Mouse (Mus musculus) stomach, embryonic 14.5 days (tissue): ENCODE data around the gene Casz1. TPM values are rescaled to one million over a fixed set of nuclear protein-coding genes. Genes with fewer than 3 reads are reported as not detected.

ENCODE experiments used
- ATAC-seq: fragments of 200-750 bp; cut with Nextera tagmentation; 2 replicates; pipeline ENCODE4 v1.8.0; 2017; ENCODE audit warnings: low read depth, moderate TSS enrichment; ENCODE audit not compliant: insufficient number of reproducible peaks, insufficient read depth, low FRiP score
- H3K27ac ChIP-seq: fragments of 300-500 bp; sonication (generic); 2 replicates; pipeline ENCODE4 v1.5.1; 2014; ENCODE audit warnings: mild to moderate bottlenecking, low read length, moderate library complexity, mixed read lengths
- H3K27me3 ChIP-seq: fragments of 300-500 bp; sonication (generic); 2 replicates; pipeline ENCODE4 v1.6.1; 2014; ENCODE audit warnings: low read length, control low read depth, mixed read lengths; ENCODE audit not compliant: control insufficient read depth, insufficient read depth
- H3K36me3 ChIP-seq: fragments of 300-500 bp; sonication (generic); 2 replicates; pipeline ENCODE4 v1.6.1; 2014; ENCODE audit warnings: mild to moderate bottlenecking, control low read depth, low read length, moderate library complexity, mixed read lengths; ENCODE audit not compliant: control insufficient read depth, insufficient read depth
- H3K4me1 ChIP-seq: fragments of 300-500 bp; sonication (generic); 2 replicates; pipeline ENCODE4 v1.6.1; 2014; ENCODE audit warnings: low read length, control low read depth, mixed read lengths; ENCODE audit not compliant: control insufficient read depth, insufficient read depth
- H3K4me2 ChIP-seq: fragments of 300-500 bp; sonication (generic); replicated peaks from 2 replicates; pipeline ENCODE4 v1.6.1; 2014; ENCODE audit warnings: low read depth, low read length, control low read depth
- H3K4me3 ChIP-seq: fragments of 300-500 bp; sonication (generic); 2 replicates; pipeline ENCODE4 v1.5.1; 2014; ENCODE audit warnings: low read depth, low read length, control low read depth
- H3K9ac ChIP-seq: fragments of 300-500 bp; sonication (generic); replicated peaks from 2 replicates; pipeline ENCODE4 v1.6.1; 2014; ENCODE audit warnings: low read depth, mild to moderate bottlenecking, control low read depth, low read length, moderate library complexity, mixed read lengths
- H3K9me3 ChIP-seq: fragments of 300-500 bp; sonication (generic); 2 replicates; pipeline ENCODE4 v1.6.1; 2016; ENCODE audit warnings: low read depth, low read length, control low read depth; ENCODE audit not compliant: control insufficient read depth
- WGBS: fragments of 180-500 bp; shearing (Covaris S2); extraction: QIAGEN DNeasy Blood & Tissue Kit; methylation state at CpG from one replicate; pipeline ENCODE4 v1.1.7; 2014; 5-methylcytosine and 5-hydroxymethylcytosine counted together
- polyA plus RNA-seq: library from polyadenylated mRNA; unstranded; fragments of >200 nt; fragmentation: Nextera tagmentation; extraction: Ambion mirVana; gene quantifications from 2 replicates; pipeline ENCODE4 v1.2.1, GENCODE M21; 2014

Casz1 gene
- polyA plus RNA-seq, 1 experiment from 2014 or later = 10.3 TPM

DNA sequence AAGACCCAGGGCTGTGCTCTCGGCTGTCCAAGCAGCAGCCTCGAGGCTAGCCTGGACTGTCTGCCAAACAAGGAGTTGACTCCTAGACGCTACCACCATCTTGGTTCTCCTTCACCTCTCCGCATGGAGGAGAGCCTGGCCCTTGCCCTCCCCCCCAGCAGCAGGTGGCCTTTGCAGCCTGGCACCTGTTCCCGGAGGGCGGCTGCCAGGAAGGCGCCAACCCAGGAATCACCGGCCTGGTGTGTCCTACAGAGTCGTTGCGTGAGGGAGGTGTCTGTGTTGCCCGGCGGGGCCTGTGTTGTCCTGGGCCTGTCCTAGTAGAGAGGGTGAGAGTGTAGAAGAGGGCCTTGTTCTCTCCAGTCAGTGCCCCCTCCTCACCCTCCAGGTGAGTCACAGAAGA lies 13.9 kb downstream of the Casz1 start:
- no peaks in the 10 kb centered on the region for H3K27me3 ChIP-seq
- H3K27ac ChIP-seq = no peak overlapping the region
- peaks cover 9% of the 10 kb centered on the region; the same call in 1 of the 2 replicates for H3K4me1 ChIP-seq
- ATAC-seq = no peak
- WGBS = 93% methylated on average over 12 of the region's 12 CpGs
- H3K4me3 ChIP-seq = no peak overlapping the region
- H3K9ac ChIP-seq = no peak overlapping the region
- H3K36me3 ChIP-seq = no peaks in the 10 kb centered on the region
- no peaks in the 10 kb centered on the region for H3K9me3 ChIP-seq
- no peak overlapping the region for H3K4me2 ChIP-seq

- H3K27me3 ChIP-seq = no peaks in the 10 kb centered on the region
- no peak overlapping the region for H3K4me3 ChIP-seq
- no peaks in the 10 kb centered on the region for H3K9me3 ChIP-seq
- no peaks in the 10 kb centered on the region for H3K36me3 ChIP-seq
- WGBS = 57% methylated on average over 13 of the region's 13 CpGs
- H3K4me1 ChIP-seq = peaks cover 9% of the 10 kb centered on the region; the same call in 1 of the 2 replicates
- H3K4me2 ChIP-seq = no peak overlapping the region
- no peak overlapping the region for H3K9ac ChIP-seq
- ATAC-seq = peak; percentile 54; the same call in 1 of the 2 replicates
- H3K27ac ChIP-seq = no peak overlapping the region; the same call in 1 of the 2 replicates
These were observed 15.9 kb downstream of the Casz1 start for GRCm38 (mm10) chr4:148820171-148820570.

- Histone ChIP-seq H3K27me3 (no peaks in the 10 kb centered on the region), H3K27ac (no peak overlapping the region), H3K36me3 (no peaks in the 10 kb centered on the region), H3K4me2 (no peak overlapping the region), H3K9me3 (no peaks in the 10 kb centered on the region), H3K9ac (no peak overlapping the region), H3K4me3 (no peak overlapping the region), H3K4me1 (peaks cover 8% of the 10 kb centered on the region)
- 73% methylated on average over 8 of the region's 8 CpGs for WGBS
- no peak for ATAC-seq
These were observed 19.1 kb downstream of the Casz1 start for GRCm38 (mm10) chr4:148823281-148823680.

GRCm38 (mm10) chr4:148830350-148830749 lies 26.1 kb downstream of the Casz1 start:
- Histone ChIP-seq H3K27me3 (no peaks in the 10 kb centered on the region), H3K4me1 (peaks cover 12% of the 10 kb centered on the region), H3K27ac (no peak overlapping the region), H3K36me3 (no peaks in the 10 kb centered on the region), H3K4me2 (no peak overlapping the region), H3K9ac (no peak overlapping the region), H3K4me3 (no peak overlapping the region), H3K9me3 (no peaks in the 10 kb centered on the region)
- no peak for ATAC-seq
- whole genome bisulfite sequencing = 54% methylated on average over 7 of the region's 7 CpGs

- no peaks in the 10 kb centered on the region for H3K9me3 ChIP-seq
- 0 out of 2 replicates have a peak overlapping the region, but pooled peaks have one; percentile 4 for H3K4me2 ChIP-seq
- H3K9ac ChIP-seq = no peak overlapping the region
- no peaks in the 10 kb centered on the region for H3K27me3 ChIP-seq
- H3K4me1 ChIP-seq = peaks cover 26% of the 10 kb centered on the region
- no peak overlapping the region for H3K4me3 ChIP-seq
- no peak overlapping the region for H3K27ac ChIP-seq
- no peak for ATAC-seq
- no peaks in the 10 kb centered on the region for H3K36me3 ChIP-seq
- WGBS = 64% methylated on average over 21 of the region's 21 CpGs
These were observed 29.2 kb downstream of the Casz1 start for GRCm38 (mm10) chr4:148833245-148833990.

DNA sequence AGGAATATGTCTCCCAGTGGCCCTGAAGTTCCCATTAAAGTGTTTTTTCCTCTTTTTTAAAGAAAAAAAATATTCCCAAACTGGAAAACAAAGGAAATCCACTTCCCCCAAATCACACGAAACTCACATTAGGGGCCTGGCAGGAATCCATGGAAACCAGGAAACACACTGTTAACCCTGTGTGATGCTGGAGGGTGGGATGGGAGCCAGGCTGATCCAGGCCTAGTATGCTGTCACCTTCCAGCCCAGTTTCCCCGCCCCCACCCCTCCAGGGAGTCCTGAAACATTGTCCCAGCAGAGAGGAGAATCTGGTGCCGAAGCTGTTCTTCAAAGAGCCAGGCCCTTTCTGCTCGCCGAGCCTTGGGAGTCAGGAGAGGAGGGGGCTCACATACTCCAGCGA lies 32.2 kb downstream of the Casz1 start:
- no peaks in the 10 kb centered on the region for H3K9me3 ChIP-seq
- H3K9ac ChIP-seq = no peak overlapping the region
- no peak overlapping the region for H3K4me2 ChIP-seq
- no peaks in the 10 kb centered on the region for H3K27me3 ChIP-seq
- WGBS = 31% methylated on average over 6 of the region's 6 CpGs
- H3K4me1 ChIP-seq = peaks cover 26% of the 10 kb centered on the region
- no peaks in the 10 kb centered on the region for H3K36me3 ChIP-seq
- peak overlapping the region; percentile 40; the same call in 1 of the 2 replicates for H3K27ac ChIP-seq
- H3K4me3 ChIP-seq = no peak overlapping the region
- ATAC-seq = no peak

DNA sequence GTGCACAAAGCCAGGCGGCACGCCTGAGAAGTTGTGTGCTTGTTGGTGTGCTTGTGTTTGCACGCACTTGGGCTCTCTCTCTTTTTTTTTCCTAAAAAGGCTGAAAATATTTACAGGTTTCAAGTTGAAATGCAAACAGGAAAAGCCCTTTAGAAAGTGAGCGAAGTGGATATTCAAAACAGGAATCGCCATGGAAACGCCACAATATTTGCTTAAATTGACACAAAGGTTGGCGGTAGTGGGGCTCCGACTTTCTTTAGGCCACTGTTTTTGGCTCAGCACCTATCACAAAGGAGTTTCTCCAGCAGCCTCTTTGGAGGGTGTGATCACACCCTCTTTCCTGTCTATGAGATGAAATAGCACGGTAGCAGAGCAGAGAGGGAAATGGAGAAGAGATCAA lies 32.8 kb downstream of the Casz1 start:
- Histone ChIP-seq H3K4me2 (no peak overlapping the region), H3K27ac (peak overlapping the region; percentile 40; the same call in 1 of the 2 replicates), H3K27me3 (no peaks in the 10 kb centered on the region), H3K9ac (no peak overlapping the region), H3K9me3 (no peaks in the 10 kb centered on the region), H3K4me3 (no peak overlapping the region), H3K36me3 (no peaks in the 10 kb centered on the region), H3K4me1 (peaks cover 26% of the 10 kb centered on the region)
- WGBS = 46% methylated on average over 9 of the region's 9 CpGs
- no peak for ATAC-seq

DNA sequence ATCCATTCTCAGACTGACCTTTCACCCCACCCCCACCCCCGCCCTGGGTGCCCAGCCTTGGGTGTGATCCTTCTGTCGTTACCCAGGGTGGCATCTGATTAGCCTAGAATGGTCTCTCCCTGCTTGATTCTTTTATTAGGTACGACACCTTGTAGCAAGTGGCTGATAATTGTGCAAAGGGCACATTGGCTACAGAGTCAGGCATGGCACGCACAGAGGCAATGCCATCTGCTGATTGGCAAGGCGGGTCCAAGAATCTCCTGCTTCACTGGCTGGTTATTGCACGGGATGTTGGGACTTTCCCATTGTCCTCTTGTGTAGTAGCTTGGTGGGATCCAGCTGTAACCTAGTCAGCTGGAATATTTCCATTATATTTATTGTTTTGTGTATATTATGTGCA lies 33.4 kb downstream of the Casz1 start:
- Histone ChIP-seq H3K4me1 (peaks cover 26% of the 10 kb centered on the region), H3K4me3 (no peak overlapping the region), H3K36me3 (no peaks in the 10 kb centered on the region), H3K4me2 (no peak overlapping the region), H3K9ac (no peak overlapping the region), H3K27me3 (no peaks in the 10 kb centered on the region), H3K9me3 (no peaks in the 10 kb centered on the region), H3K27ac (no peak overlapping the region)
- ATAC-seq = no peak
- 70% methylated on average over 6 of the region's 6 CpGs for WGBS

DNA sequence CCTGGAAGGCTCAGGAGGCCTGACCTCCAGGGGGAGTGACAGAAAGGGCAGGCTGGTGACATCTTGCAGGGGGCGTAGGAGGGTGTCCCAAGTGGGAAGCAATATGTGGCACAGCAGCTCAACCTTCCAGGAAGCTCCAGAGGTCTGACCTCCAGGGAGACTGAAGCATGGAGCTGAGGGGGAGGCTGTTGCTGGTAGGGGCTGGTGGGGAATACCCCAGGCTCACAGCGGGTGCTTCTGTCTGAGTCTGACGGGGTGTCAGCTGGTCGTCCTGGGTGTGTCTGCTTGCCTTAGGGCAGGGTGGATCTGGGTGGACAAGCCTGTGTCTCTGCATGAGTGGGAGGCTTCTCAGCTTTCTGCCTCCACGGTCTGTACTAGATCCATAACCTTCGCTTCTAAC lies 38.1 kb downstream of the Casz1 start:
- no peaks in the 10 kb centered on the region for H3K36me3 ChIP-seq
- peaks cover 7% of the 10 kb centered on the region for H3K4me1 ChIP-seq
- H3K9ac ChIP-seq = no peak overlapping the region
- 52% methylated on average over 6 of the region's 6 CpGs for WGBS
- H3K4me3 ChIP-seq = no peak overlapping the region
- no peak for ATAC-seq
- H3K9me3 ChIP-seq = no peaks in the 10 kb centered on the region
- H3K4me2 ChIP-seq = no peak overlapping the region
- H3K27ac ChIP-seq = no peak overlapping the region
- no peaks in the 10 kb centered on the region for H3K27me3 ChIP-seq
